ENCODE assay signal across 9 mouse cellular contexts in genomic region chr7:128372331-128372730, GRCm38 (mm10). TPM values are rescaled to one million over a fixed set of nuclear protein-coding genes. Genes with fewer than 3 reads are reported as not detected.
A peak's percentile ranks its signal among the peaks of the same experiment; 100 is the strongest.
DNase-seq lines count a peak whose midpoint lies in the region; ATAC-seq and TF ChIP-seq lines count a peak whose summit lies in the region.
"Had no signal": no experiment of that assay in that cellular context is flagged by ENCODE, and none has a peak within 500 bp of the region (broad histone marks: within the 10 kb centered on the region; RNA-seq: fewer than 3 reads in every experiment).

No protein-coding gene starts in this region.

- H3K27me3 ChIP-seq in E14TG2a.4 (ENCODE audit: insufficient read depth, low read length): peaks cover 3% of the 10 kb centered on the region; the same call in 1 of the 2 replicates
- H3K27me3 ChIP-seq: hindbrain, embryonic 15.5 days had no signal

- ATAC-seq in megakaryocyte progenitor cell, adult 5-6 weeks (replicated peaks; ENCODE audit: poor library complexity): peak; percentile 64

- no peaks in the 10 kb centered on the region for H3K4me1 ChIP-seq in E14TG2a.4 (replicated peaks; ENCODE audit: low read depth, low read length)

- TF ChIP-seq CTCF in E14TG2a.4 (conservative IDR thresholded peaks at IDR 0.05; ENCODE audit: low read length): peak; percentile 97

- peak; percentile 42 for DNase-seq in kidney, adult 9 months
- no peak for DNase-seq in kidney, adult 11 months
- peak; percentile 67 for DNase-seq in T-cell, adult 2 months (ENCODE audit: low spot score)
- DNase-seq in layer of hippocampus, postnatal 10 days (ENCODE audit: low spot score in 2 of 2): no peak
- DNase-seq in gastrocnemius, postnatal 4 days (ENCODE audit: low spot score in 2 of 2): no peak
- DNase-seq in urinary bladder, postnatal 10 days (ENCODE audit: low spot score): no peak

- no peaks in the 10 kb centered on the region for H3K9me3 ChIP-seq in E14TG2a.4 (ENCODE audit: low read length)
- H3K9me3 ChIP-seq: hindbrain, embryonic 15.5 days had no signal

- H3K4me3 ChIP-seq in E14TG2a.4 (replicated peaks; ENCODE audit: low read length): no peak overlapping the region
- H3K4me3 ChIP-seq: hindbrain, embryonic 15.5 days had no signal

- no peaks in the 10 kb centered on the region for H3K36me3 ChIP-seq in E14TG2a.4 (ENCODE audit: insufficient read depth, low read length)

RNA-seq across cellular contexts. Expression of gene Rgs10, which starts 46.2 kb away (rescaled TPM):
- total RNA-seq in megakaryocyte progenitor cell, adult 5-6 weeks (2015): 77.0 and 92.7 TPM in 2 replicates
- 55.4 and 83.3 TPM in 2 replicates for total RNA-seq in megakaryocyte progenitor cell, adult 5-6 weeks (2017)
- 10 to 100 TPM; 48.8 to 50.5 TPM for total RNA-seq in layer of hippocampus, postnatal 10 days (2021)
- 10 to 100 TPM; 14.5 to 18.2 TPM for total RNA-seq in gastrocnemius, postnatal 4 days (2021)

Comparison
In these comparisons a context has a peak if more than half of its experiments do, and no peak if none do; other contexts are left out.
1. DNase-seq: peak in kidney, adult 9 months (single experiment) and T-cell, adult 2 months (single experiment); none in kidney, adult 11 months (single experiment), layer of hippocampus, postnatal 10 days (0 of 2), gastrocnemius, postnatal 4 days (0 of 2) and urinary bladder, postnatal 10 days (single experiment).